In the genomic region with DNA sequence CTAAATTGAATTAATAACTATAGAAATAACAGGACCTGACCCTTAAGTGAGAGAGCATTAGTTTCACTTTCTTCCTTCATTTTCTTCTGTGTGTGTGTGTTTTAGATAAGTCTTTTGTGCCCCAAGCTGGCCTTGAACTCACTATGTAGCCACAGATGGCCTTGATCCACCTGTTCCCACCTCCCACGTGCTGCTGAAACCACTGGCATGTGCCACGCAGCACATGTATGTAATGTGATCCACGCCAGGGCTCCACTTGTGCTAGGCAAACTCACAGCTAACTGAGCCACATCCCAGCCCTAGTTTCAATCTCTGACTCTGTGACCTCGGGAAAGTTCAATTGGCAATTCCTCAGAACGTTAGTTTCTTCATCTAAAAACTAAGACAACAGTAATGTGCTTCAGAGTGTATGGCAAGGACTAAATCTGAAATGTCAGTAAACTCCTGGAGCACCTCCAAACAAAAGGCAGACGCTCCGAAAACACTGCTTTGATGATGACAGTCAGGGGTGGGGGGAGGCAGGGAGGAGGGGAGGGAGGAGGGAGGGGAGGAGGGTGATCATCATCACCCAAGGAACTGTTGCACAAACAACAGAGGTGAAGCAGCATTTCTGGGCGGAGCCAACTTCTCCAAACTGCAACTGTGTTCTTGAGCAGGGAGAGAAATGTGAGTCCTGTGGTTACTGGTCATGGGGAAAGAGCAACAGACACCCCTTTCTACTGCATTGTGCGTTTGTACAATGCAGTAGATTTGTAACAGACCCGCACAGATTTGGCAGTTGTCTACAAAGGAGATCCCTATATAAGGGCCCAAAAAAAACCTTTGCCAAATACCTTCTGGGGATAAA, we compare ENCODE assay signal across 14 mouse cellular contexts. TPM values are rescaled to one million over a fixed set of nuclear protein-coding genes. Genes with fewer than 3 reads are reported as not detected.
DNase-seq lines count a peak whose midpoint lies in the region; ATAC-seq and TF ChIP-seq lines count a peak whose summit lies in the region.
"Had no signal": no experiment of that assay in that cellular context is flagged by ENCODE, and none has a peak within 500 bp of the region (broad histone marks: within the 10 kb centered on the region; RNA-seq: fewer than 3 reads in every experiment).

No protein-coding gene starts in this region.

- H3K4me3 ChIP-seq in left cerebral cortex, adult 2 months: no peak overlapping the region
- H3K4me3 ChIP-seq in C2C12 (ENCODE audit: insufficient read depth, poor library complexity, severe bottlenecking): no peak overlapping the region
- H3K4me3 ChIP-seq in forebrain, embryonic 14.5 days (ENCODE audit: low read depth, low read length): no peak overlapping the region
- H3K4me3 ChIP-seq: embryonic facial prominence, embryonic 15.5 days; heart, adult 2 months; limb, embryonic 13.5 days had no signal

- H3K4me2 ChIP-seq in forebrain, embryonic 14.5 days (ENCODE audit: low read length): no peak overlapping the region
- H3K4me2 ChIP-seq: embryonic facial prominence, embryonic 15.5 days; limb, embryonic 13.5 days; midbrain, embryonic 11.5 days had no signal

- H3K9ac ChIP-seq in forebrain, embryonic 14.5 days (ENCODE audit: low read length): no peak overlapping the region
- H3K9ac ChIP-seq: embryonic facial prominence, embryonic 15.5 days had no signal

- peak; percentile 46 to 49; a peak in 3 of 4 replicates for ATAC-seq in hematopoietic stem cell, adult 5-6 weeks (replicated peaks in 1 of 2; ENCODE audit: insufficient read depth in 1 of 2, low FRiP score in 2 of 2, low TSS enrichment in 1 of 2, low read depth in 1 of 2, poor library complexity in 2 of 2, severe bottlenecking in 2 of 2)
- ATAC-seq in forebrain, embryonic 14.5 days: no peak

- peak overlapping the region; percentile 65; the same call in 1 of the 2 replicates for H3K27ac ChIP-seq in left cerebral cortex, adult 2 months
- no peak overlapping the region for H3K27ac ChIP-seq in forebrain, embryonic 14.5 days (ENCODE audit: low read depth, low read length)
- H3K27ac ChIP-seq: heart, adult 2 months had no signal

- TF ChIP-seq CTCF in left cerebral cortex, adult 2 months (IDR thresholded peaks at IDR 0.05): no peak
- no peak for TF ChIP-seq CTCF in C2C12 (IDR thresholded peaks at IDR 0.05; ENCODE audit: control insufficient read depth, insufficient read depth, insufficient read length)

- 77% methylated on average over 10 of the region's 10 CpGs for WGBS in forebrain, embryonic 14.5 days

- no peaks in the 10 kb centered on the region for H3K4me1 ChIP-seq in forebrain, embryonic 14.5 days (ENCODE audit: control insufficient read depth, insufficient read depth, low read length)

- DNase-seq in left cerebral cortex, adult 2 months (ENCODE audit: extremely low spot score in 1 of 2, low spot score in 2 of 2): no peak
- no peak for DNase-seq in left cerebral cortex, adult 11 months (ENCODE audit: low spot score)
- DNase-seq in Muller cell, postnatal 12 days (ENCODE audit: inconsistent ontology term): peak; percentile 35
- DNase-seq in forebrain, embryonic 14.5 days (ENCODE audit: low spot score): no peak
- no peak for DNase-seq in T-cell, adult 2 months (ENCODE audit: low spot score)
- no peak for DNase-seq in cerebellum, adult 11 months
- DNase-seq: heart, adult 2 months; lung, adult 2 months; thymus, postnatal 4 days had no signal

- no peaks in the 10 kb centered on the region for H3K36me3 ChIP-seq in C2C12 (ENCODE audit: control insufficient read depth, insufficient read depth)
- no peaks in the 10 kb centered on the region for H3K36me3 ChIP-seq in forebrain, embryonic 14.5 days (ENCODE audit: control insufficient read depth, insufficient read depth, low read length)

- H3K79me3 ChIP-seq in C2C12 (ENCODE audit: low read depth): peaks cover 6% of the 10 kb centered on the region

- intact Hi-C loops in left cerebral cortex, adult 2 months (cut with DNase I): no loop called here

- H3K27me3 ChIP-seq in C2C12 (ENCODE audit: control insufficient read depth, insufficient read depth, insufficient read length): no peaks in the 10 kb centered on the region
- no peaks in the 10 kb centered on the region for H3K27me3 ChIP-seq in forebrain, embryonic 14.5 days (replicated peaks; ENCODE audit: control insufficient read depth, insufficient read depth, low read length)
- H3K27me3 ChIP-seq: embryonic facial prominence, embryonic 15.5 days; limb, embryonic 13.5 days had no signal

- H3ac ChIP-seq in C2C12 (ENCODE audit: control insufficient read depth, insufficient read length, low read depth): no peak overlapping the region

- no peaks in the 10 kb centered on the region for H3K9me3 ChIP-seq in forebrain, embryonic 14.5 days (replicated peaks; ENCODE audit: control insufficient read depth, low read length)
- H3K9me3 ChIP-seq: embryonic facial prominence, embryonic 15.5 days; limb, embryonic 13.5 days had no signal

- H3K79me2 ChIP-seq in C2C12 (ENCODE audit: control insufficient read depth, insufficient read depth): peaks cover 18% of the 10 kb centered on the region

TF ChIP-seq in C2C12, 6 proteins besides CTCF, POLR2A, EP300 and RAD21:
- no peak for TF ChIP-seq FOSL1 (IDR thresholded peaks at IDR 0.05; ENCODE audit: insufficient read depth, low read length, poor library complexity, severe bottlenecking)
- TF ChIP-seq MYOD1 (IDR thresholded peaks at IDR 0.05; ENCODE audit: control insufficient read depth, insufficient read length, low read depth): peak; percentile 37

RNA-seq across cellular contexts. Expression of a gene that starts 13.6 kb away (rescaled TPM):
- 10 to 100 TPM; 13.8 to 14.1 TPM for total RNA-seq in left cerebral cortex, adult 2 months (2021)
- polyA plus RNA-seq in C2C12 (2012; fragmentation: generic; extraction: Trizol): 8.5 TPM
- 17.4 and 20.1 TPM in 2 replicates for total RNA-seq in hematopoietic stem cell, adult 5-6 weeks (2017)
- polyA plus RNA-seq in forebrain, embryonic 14.5 days (2014; fragmentation: Nextera tagmentation; extraction: Ambion mirVana): 7.2 and 7.6 TPM in 2 replicates

RNA-seq across cellular contexts. Expression of a gene that starts 60.0 kb away (rescaled TPM):
- total RNA-seq in left cerebral cortex, adult 2 months (2021): under 1 TPM; 0.16 TPM
- polyA plus RNA-seq in C2C12 (2012; fragmentation: generic; extraction: Trizol): 0.09 TPM
- not detected in 2 replicates for total RNA-seq in hematopoietic stem cell, adult 5-6 weeks (2017)
- polyA plus RNA-seq in forebrain, embryonic 14.5 days (2014; fragmentation: Nextera tagmentation; extraction: Ambion mirVana): 0.24 and 0.38 TPM in 2 replicates
